Comparison of ENCODE assay signal across 12 mouse cellular contexts in the genomic region with DNA sequence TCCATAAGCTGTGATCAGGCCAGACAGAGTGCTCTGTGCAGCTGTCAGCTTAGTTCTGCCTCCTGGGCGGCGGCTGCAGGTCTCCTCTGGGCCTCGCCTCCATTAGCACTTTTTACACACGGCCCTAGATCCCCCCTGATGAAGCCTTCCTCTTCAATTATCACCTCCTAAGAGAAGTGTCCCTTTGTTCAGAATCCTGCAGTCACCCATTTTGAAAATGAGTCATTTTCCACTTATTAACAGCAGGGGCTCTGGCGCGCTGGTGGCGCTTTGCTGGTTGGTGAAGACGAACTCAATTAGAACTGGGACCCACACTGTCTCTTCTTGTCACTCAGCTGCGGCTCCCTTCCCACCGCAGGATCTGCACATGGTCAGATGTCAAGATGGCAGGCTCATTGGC.
"Had no signal": no experiment of that assay in that cellular context is flagged by ENCODE, and none has a peak within 500 bp of the region (broad histone marks: within the 10 kb centered on the region; RNA-seq: fewer than 3 reads in every experiment).

No protein-coding gene starts in this region.

- H3K27me3 ChIP-seq: limb, embryonic 12.5 days had no signal

- H3K4me2 ChIP-seq: limb, embryonic 12.5 days had no signal

- H3K27ac ChIP-seq: limb, embryonic 12.5 days; liver, embryonic 14.5 days; stomach, postnatal 0 days had no signal

- H3K9ac ChIP-seq: limb, embryonic 12.5 days; liver, embryonic 14.5 days had no signal

- H3K4me3 ChIP-seq: limb, embryonic 12.5 days had no signal

- DNase-seq: kidney, adult 8-10 months; kidney, postnatal 36 days; layer of hippocampus, adult 9-11 months; layer of hippocampus, postnatal 36 days; lung, adult 2 months; lung, postnatal 36 days; thymus, postnatal 4 days had no signal

- ATAC-seq: intestine, postnatal 0 days; lung, postnatal 0 days had no signal

- H3K36me3 ChIP-seq: limb, embryonic 12.5 days had no signal

- H3K9me3 ChIP-seq: limb, embryonic 12.5 days had no signal
